Mouse (Mus musculus) embryonic facial prominence, embryonic 15.5 days (tissue): ENCODE results near the gene Gm14325. TPM values are rescaled to one million over a fixed set of nuclear protein-coding genes. Genes with fewer than 3 reads are reported as not detected.

ENCODE experiments used
- polyA plus RNA-seq: library from polyadenylated mRNA; unstranded; fragments of >200 nt; fragmentation: Nextera tagmentation; extraction: Ambion mirVana; gene quantifications from 2 replicates; pipeline ENCODE4 v1.2.1, GENCODE M21; 2015

The Gm14325 gene
- polyA plus RNA-seq, 1 experiment from 2014 or later: 30.7 TPM

Other genes starting within 250 kb of the Gm14325 start
- 6.5 and 6.7 TPM in 2 replicates for gene Gm14322, start 81.0 kb downstream of the Gm14325 start, polyA plus RNA-seq
- gene Gm14327, start 56.8 kb upstream of the Gm14325 start, polyA plus RNA-seq: 2.8 and 3.3 TPM in 2 replicates
- gene Zfp972, start 85.3 kb upstream of the Gm14325 start, polyA plus RNA-seq: 0.55 and 1.3 TPM in 2 replicates
- gene Gm14326, start 117.0 kb upstream of the Gm14325 start, polyA plus RNA-seq: 17.3 and 17.4 TPM in 2 replicates
- 9.2 and 10.0 TPM in 2 replicates for gene Zfp971, start 182.9 kb upstream of the Gm14325 start, polyA plus RNA-seq
- 15.8 and 16.6 TPM in 2 replicates for gene Zfp931, start 238.1 kb upstream of the Gm14325 start, polyA plus RNA-seq